Mouse (Mus musculus): ENCODE measurements around the gene Gm10147. TPM values are rescaled to one million over a fixed set of nuclear protein-coding genes. Genes with fewer than 3 reads are reported as not detected.

Gene Gm10147
- total RNA-seq (2023), result not detected

DNA sequence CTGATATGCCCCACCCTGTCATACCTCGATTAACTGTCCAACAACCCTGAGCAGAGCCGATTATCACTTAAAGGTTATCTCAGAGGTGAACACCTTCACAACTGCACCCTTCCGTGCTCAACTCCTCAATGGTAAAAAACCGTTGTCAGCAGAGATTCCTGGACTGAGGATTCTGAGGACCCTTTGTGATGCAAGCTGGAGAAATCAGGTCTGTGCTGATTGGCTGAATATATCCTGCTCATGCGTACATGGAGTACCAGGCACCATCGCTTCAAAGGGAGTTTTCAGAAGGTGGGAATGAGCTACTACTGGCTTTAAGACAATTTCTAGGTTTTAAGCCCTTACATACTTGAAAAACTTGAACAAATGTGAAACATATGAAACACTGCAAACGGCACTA is at the start of gene Gm10147:
Gene Gm10147 (minus strand): TSS at position 101 of the 400 bp plus-strand sequence.

